Mouse (Mus musculus): ENCODE data around the gene Eif2b1.
"Not testable (repeated sequence)": the region's sequence is repeated elsewhere in the genome, so short reads cannot be mapped to it uniquely, and the experiment has no call there.

Eif2b1 gene

DNA sequence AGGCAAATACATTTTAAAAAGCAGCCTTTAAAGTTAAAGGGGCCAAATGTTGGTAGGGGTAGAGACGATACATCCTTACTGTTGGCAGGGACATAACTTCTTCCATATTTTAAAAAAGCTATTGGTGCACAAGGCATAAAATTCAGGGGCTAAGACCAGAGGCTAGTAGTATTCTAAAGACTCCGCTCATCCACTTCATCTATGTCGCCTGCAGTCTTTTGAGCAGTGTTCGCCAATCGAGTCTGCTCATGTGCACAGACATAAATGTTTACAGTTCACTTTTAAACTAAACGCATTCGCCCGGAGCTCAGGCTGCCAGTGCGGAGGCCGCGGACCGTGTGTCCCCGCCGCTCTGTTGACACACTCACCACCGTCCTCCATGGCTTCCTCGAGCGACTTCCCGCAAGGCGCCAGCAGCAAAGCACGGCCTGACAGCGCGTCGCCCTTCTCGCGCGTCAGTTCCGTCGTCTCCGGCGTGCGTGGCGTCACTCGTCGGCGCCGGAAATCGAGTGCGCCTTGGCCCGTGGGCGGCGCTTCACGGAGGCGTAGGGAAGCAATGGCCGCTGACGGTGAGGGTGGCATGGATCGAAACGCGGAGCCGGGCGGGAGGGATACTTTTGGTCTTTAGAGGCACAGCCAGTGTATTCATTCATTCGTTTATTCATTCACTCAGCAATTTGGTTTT, at the start of gene Eif2b1, which contains the start of gene Gtf2h3:
TSS of gene Eif2b1 (minus strand) at position 499 of the 685 bp plus-strand sequence.
TSS of gene Gtf2h3 (plus strand) at position 508 of the 685 bp plus-strand sequence.
- peak; percentile 92 for DNase-seq (ENCODE audit: low read depth, low spot score)

DNA sequence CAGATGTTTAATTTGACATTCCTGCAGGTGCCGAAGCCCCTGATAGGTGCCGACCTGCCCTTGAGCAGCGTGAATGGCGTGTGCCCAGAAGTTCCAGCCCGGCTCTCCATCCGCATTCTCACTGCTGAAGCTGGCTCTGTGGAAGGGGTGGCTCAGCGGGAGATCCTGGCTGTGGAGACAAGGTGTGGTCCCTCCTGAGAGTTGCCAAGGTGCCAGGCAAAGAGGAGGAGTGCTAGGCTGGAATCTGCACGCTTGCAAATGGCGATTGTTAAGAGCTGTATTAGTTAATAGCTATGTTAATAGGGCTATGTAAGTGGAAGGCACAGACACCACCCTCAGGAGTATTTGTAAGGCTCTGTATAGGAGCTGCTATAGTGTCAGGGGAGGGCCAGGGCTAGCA, 45.4 kb upstream of the Eif2b1 start:
- DNase-seq (ENCODE audit: low read depth, low spot score): no peak

DNA sequence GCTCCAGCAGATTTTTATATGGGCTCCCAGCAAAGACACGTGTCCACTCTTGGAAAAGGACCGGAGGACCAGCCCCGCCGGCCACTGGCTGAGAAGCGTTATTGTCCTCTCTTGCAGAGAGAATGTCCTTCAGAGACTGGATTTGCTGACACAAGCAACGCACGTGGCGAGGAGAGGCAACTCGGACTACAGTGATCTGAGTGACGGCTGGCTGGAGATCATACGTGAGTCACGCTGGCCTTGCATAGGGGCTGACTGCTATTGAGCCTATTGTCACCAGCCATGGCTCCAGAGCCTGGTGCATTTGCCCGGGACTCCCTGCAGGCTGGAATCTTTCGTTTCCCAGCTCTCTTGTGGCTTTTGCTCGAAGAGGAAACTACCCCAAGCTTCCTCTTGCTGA, 44.0 kb upstream of the Eif2b1 start:
- DNase-seq (ENCODE audit: low read depth, low spot score): no peak

DNA sequence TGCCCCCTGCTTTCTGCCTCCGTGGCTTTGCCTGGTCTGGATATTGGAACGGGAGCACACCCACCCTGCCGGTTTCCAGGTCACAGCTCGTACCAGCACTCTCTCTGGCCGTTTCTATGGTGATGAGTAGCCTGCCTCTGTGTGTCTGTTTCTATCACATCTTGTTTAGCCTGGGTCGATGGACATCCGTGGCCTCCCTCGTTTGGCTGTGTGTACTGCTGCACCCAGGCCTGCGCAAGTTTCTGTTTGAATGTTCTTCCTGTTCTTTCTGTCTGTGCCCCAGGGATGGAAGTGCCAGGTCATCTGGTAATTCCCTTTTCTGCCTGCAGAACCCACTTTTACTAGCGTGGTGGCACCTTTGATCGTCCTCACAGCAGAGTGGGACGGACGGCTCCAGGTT, 42.4 kb upstream of the Eif2b1 start:
- DNase-seq (ENCODE audit: low read depth, low spot score): no peak

DNA sequence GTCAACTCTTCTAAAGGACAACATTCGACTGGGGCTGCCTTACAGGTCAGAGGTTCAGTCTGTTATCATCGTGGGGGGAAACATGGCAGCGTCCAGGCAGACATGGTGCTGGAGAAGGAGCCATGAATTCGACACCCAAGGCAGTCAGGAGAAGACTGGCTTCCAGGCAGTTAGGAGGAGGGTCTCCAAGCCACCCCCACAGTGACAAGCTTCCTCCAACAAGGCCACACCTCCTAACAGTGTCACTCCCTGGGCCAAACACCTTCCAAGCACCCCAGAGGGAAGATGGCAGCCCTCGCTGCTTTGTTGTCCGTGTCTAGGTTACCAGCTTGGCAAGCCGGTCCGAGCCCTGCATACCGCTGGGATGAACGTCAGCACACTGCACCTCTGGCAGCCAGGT, 39.8 kb upstream of the Eif2b1 start:
- DNase-seq (ENCODE audit: low read depth, low spot score): no peak

DNA sequence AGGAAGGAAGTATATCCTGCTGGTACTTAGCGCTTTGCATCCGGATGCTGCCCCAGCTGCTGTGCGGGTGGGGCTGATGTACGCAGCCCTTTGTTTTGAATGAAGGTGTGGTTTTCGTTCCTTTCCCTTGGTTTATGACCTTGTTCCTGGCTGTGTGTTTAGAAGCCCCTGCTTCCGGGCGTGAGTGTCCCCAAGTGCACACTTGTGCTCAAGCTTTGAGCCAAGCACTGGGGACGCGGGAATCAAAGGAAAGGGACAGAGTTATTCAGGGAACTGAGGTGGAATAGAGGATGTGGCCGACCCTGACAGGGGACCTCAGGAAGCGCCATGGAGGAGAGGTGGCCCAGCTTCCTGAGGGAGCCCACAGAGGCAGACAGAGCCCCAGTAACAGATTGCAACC, 35.8 kb upstream of the Eif2b1 start:
- no peak for DNase-seq (ENCODE audit: low read depth, low spot score)

DNA sequence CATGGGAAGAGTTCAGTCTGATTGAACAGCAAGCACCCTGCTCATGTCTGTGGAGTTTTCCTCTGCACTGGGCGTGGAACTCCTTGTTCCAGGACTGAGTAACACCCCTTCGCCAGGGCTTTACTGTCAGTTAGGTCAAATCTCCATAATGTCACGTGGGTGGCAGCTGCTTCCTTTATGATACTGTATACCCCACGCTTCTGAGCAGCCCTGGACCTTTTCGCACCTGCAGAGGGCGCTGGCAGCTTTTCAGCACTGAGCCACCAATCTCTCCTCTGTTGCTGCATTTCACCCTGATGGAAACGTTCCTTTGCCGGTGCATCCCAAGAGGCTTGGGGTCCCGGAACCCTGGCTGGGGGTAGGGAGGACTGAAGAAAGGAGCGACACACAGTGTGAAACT, 32.0 kb upstream of the Eif2b1 start:
- no peak for DNase-seq (ENCODE audit: low read depth, low spot score)

DNA sequence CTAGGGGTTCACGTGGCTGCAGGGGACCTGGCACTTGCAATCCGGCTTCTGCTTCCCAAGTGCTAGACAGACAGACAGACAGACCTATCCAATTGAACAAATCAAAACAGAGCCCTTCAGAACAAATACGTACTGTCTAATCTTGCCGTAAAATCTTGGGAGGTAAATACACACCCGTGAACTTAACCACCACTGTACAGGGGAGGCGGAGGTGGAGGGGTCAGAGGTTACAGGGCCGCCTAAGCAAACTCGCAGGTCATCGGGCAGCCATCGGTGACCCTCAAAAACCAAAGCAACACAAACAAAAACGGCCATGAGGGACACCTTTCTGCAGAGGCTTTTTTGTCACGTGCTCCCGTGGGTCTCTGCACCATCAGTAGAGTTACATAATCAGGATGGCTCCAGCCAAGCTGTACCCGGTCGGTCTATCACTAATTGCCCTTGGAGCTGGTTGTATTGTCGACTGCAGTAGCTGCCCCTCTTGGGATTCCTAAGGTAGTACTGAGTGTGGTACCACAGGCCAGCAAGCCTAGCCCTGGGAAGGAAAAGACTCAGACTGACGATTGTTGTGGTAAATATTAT, 26.2 kb upstream of the Eif2b1 start:
- no peak for DNase-seq (ENCODE audit: low read depth, low spot score)

DNA sequence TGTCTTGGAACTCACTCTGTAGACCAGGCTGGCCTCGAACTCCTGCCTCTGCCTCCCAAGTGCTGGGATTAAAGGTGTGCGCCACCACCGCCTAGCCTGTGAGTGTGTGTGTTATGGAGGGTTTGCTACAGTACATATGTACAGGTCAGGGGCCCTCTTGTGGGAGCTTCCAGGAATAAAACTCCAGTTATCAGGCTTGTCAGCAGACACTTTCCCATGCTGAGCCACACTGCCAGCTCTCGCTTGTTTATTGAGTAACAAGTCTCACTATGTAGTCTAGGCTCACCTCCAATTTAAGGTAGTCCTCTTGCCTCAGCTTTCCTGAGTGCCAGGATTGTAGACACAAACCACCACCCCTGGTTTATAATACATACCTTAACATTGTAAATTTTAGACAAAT, 25.4 kb upstream of the Eif2b1 start:
- no peak for DNase-seq (ENCODE audit: low read depth, low spot score)

DNA sequence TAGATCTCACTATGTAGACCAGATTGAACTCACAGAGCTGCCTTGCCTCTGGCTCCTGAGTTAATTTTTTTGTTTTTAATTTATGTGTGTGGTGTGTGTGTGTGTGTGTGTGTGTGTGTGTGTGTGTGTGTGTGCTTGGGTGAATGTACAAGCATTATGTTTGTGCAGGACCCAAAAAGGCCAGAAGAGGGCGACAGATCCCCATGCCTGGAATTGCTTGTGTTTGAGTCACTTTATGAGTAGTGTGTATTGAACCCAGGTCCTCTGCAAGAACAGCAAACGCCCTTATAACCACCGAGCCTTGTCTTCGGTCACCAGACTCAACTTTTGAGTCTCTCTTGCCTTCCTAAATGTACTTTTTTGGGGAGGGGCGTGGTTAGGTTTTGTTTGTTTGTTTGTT, 23.4 kb upstream of the Eif2b1 start:
- peak; percentile 53 for DNase-seq (ENCODE audit: low read depth, low spot score)

DNA sequence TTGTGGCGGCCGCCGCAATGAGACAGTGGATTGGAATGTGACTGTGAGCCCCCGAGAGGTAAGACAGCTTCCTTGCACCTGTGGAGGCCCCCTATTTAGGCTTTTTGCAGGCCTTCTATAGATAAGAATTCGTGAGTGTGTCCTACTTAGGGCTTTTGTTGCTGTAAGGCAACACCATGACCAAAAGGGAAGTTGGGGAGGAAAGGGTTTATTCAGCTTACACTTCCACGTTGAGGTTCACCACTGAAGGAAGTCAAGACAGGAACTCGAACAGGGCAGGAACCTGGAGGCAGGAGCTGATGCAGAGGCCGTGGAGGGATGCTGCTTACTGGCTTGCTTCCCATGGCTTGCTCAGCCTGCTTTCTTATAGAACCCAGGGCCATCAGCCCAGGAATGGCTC, 20.8 kb upstream of the Eif2b1 start:
- not testable (repeated sequence) for DNase-seq (ENCODE audit: low read depth, low spot score)

DNA sequence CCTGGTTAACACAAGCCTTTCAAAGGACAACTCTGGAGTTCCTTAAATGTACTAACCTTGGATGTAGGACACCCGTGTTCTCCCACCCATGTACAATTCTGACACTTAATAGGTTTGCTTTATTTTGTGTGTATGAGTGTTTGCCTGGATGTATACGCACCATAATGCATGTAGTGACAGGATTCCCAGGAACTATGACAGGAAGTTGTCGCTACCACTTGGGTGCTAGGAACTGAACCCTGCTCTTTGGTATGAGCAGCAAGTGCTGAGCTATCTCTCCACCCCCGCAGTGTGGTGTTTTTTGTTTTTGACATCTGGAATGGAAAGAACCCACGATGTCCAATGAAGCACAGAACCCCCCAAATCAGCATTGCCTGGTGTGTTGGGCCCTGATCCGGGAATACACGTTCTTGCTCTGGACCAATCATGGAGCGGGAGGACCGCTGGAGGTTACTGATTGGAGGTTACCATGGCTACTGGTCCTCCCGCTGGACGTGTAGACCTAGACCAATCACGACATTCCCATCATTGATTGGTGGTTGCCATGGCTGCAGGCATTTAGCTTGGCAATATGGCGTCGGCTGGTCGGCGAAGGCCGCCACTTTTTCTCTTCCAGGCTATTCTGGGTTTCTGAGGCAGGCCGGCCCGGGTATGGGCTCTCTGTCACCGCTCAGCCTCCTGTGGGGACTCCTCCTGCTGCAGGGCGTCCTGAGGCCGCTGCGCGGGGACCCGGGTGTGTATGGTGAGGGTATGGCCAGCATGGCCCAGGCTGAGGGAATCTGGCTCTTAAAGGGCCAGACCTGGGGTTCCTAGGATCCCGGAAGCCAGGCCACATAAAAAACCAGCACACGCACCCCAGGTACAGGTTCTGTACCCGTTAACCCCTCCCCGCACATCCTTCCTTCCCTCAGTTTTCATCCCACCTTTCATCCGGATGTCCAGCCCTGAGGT, 19.6 kb upstream of the Eif2b1 start:
- DNase-seq (ENCODE audit: low read depth, low spot score): peak; percentile 95

DNA sequence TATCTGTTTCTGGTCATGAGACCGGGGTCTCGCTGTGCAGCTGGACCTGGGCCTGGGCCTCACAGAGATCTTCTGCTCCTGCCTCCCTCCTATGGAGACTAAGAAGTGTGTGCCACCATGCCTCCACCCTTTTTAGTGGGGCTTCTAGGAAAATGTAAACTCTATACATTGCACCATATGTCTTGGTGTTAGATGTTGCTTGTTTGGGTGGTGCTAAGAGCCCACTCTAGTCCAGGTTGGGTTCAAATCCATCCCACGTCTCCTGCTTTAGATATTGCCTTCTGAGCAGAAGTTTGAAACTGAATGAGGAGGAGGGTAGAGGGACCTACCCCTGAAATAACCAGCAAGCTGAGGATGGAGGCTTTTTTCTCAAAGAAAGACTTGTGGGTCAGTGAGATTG, 13.8 kb upstream of the Eif2b1 start:
- no peak for DNase-seq (ENCODE audit: low read depth, low spot score)

DNA sequence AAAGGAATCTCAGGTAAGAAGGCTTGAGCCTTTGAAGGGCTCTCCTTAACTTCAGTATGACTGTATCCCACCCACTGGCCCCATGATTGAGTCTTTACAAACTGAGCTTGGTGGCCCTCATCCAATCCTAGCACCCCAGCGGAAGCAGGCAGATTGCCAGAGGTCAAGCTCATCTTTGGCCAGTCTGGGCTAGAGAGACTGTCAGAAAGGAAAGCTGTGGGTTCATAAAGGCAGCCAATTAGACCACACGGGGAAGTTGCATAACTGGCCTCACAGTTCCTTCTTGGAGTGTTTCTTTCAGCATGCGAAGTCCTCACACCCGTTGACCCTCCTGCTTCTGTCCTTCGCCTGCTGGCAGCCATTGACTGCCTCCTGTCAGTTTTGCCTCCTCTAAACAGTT, 3.6 kb upstream of the Eif2b1 start:
- DNase-seq (ENCODE audit: low read depth, low spot score): no peak

DNA sequence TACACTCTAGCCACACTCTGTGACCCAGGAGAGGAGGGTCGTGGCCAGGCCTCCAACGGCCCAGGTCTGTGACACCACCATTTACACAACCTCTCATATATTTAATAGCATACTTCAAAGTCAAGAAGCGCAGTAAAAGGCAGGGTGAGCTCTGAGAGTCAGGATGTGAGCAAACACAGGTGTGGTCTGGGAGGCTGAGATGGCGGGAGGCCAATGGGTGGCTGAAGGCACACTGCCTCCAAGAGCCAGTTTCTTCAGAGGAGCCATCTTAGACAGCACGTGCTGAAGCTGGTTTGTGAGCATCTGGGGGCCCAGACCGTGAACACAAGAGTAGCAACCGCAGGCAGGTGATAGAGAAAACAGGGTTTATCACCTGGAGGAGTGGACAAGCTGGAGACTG, 3.5 kb downstream of the Eif2b1 start:
- no peak for DNase-seq (ENCODE audit: low read depth, low spot score)

DNA sequence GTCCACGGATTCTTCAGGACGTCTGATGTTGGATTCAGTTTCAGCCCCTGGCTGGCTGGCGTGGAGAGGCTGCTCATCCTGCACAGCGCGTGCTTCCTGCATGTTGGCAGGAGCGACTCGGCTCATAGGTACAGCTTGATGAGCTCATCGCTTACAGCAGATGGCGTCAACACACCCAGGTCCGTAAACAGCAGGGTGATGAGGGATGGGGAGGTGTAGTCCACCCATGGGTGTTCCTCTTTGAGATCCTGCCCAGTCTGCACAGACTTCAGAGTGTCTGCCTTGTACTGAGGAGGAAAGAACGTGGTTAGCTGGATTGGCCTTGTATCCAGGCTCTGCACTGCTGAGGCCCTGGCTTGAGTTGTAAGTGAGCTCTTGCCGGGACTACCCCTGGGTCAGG, 7.9 kb downstream of the Eif2b1 start:
- DNase-seq (ENCODE audit: low read depth, low spot score): no peak

DNA sequence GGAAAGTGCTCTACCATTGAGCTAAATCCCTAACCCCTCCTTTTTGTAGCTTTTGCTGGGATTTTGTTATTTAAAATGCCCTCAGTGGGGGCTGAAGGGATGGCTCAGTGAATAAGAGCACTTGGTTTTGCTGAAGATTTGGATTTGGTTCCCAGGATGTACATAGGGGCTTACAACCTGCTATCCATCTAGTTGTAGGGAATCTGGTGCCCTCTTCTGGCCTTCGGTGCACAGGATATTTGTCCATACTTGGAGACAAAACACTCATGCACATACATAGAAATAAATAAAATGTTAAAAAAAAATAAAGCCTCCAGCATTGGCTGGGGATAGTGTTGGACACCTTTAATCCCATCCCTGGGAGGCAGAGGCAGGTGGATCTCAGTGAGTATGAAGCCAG, 23.8 kb downstream of the Eif2b1 start:
- no peak for DNase-seq (ENCODE audit: low read depth, low spot score)

DNA sequence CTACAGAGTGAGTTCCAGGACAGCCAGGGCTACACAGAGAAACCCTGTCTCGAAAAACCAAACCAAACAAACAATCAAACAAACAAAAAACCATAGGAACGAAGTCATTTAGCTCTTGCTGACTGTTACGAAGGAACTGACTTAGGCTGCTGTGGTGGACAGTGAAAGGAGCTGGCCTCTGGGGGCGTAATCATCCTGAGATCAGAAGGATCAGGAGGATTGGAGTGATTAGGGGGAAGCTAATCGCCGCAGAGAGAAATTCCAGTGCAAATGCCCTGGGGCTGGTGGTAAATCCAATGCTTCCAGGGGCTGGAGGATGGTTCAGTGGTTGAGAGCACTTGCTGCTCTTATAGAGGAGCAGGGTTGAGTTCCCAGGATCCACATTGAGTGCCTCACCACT, 25.3 kb downstream of the Eif2b1 start:
- no peak for DNase-seq (ENCODE audit: low read depth, low spot score)

DNA sequence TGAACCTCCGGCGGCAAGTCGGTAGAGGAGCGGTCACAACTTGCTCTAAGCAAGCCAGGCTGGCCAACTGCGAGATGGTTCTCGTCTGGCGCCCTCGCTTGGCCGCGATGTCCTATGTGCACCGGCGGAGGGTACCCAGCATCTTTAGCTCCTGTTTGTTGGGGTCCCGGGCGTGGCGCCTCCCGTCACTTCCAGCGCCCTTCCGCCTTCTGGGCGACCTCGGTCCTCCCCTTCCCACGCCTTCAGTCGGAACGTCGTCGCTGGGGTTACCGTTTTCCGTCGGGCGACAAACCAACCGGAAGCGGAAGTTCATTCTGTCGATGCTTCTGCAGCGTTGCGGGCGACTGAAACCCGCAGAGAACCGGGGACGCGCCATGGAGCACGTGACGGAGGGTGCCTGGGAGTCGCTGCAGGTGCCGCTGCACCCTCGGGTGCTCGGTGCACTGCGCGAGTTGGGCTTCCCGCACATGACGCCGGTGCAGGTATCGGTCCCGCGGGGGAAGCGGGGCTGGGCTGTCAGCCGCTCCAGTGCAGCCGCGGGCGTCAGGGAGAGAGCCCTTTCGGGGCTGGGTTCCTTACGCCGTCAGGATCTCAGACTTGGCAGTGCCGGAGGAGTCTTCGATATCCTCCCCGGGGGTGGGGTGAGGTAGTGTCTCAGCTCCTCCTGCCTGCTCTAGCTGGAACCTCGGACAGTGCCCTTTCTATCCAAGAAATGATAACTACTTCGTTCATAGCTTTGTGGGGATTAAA, 26.2 kb downstream of the Eif2b1 start, which contains the start of gene Ddx55:
TSS of gene Ddx55 (plus strand) at position 307 of the 750 bp plus-strand sequence.
- peak; percentile 93 for DNase-seq (ENCODE audit: low read depth, low spot score)

DNA sequence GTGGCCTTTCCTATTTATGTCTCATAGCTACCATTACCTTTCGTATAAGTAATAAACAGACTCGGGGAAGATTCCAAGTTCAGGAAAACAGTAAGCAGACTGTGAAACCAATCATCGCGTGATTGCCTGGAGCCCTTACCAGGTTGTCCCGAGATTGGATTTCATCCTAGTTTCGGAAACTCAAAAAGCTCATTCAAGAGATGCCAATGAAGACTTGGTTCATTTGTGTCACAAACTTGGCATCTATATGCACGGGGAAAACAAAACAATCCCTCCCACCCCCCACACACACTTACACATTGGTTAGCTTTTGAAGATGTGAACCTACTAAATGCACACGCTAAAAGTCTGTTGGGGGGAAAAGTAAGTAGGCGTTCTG, 26.8 kb downstream of the Eif2b1 start:
- DNase-seq (ENCODE audit: low read depth, low spot score): no peak

DNA sequence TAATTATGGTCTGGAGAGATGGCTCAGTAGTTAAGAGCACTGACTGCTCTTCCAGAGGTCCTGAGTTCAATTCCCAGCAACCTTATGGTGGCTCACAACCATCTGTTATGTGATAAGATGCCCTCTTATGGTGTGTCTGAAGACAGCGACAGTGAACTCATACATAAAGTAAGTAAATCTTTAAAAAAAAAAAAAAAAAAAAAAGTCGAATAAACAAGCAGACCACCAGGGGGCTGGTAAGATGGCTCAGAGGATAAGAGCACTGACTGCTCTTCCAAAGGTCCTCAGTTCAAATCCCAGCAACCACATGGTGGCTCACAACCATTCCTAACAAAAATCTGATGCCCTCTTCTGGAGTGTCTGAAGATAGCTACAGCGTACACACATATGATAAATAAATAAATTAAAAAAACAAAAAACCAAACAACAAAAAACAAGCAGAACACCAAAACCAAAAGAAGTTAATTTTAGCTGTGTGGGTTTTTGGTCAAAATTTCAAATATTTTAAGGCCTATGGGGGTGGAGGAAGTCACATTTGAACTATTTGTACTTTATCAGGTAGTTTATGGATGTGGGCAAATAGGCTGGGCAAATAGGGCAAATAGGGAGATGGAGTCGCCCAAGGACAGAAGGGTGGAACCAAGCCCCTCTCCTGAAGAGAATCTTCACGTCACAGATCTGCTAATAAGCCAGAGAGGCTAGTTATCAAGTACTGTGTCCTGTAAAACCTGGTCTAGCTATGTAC, 27.4 kb downstream of the Eif2b1 start:
- not testable (repeated sequence) for DNase-seq (ENCODE audit: low read depth, low spot score)

Data from forelimb bud, embryonic 11.5 days (tissue).